Mouse (Mus musculus): Measurements from ENCODE around the gene Tas1r3.

DNA sequence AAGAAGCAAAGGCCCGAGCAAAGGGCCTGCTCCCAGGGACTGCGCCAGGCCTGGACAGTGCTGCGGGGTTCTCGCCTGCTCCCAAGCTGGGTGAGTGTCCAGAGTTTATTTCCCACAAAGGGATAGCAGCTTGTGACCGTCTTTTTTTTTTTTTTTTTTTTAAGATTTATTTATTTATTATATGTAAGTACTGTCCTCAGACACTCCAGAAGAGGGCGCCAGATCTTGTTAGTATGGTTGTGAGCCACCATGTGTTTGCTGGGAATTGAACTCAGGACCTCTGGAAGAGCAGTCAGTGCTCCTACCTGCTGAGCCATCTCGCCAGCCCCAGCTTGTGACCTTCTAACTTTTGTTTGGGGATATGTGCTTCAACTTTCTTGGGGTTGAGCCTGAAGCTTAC is 42.1 kb downstream of the Tas1r3 start:
- TF ChIP-seq CTCF (IDR thresholded peaks at IDR 0.05; ENCODE audit: control insufficient read depth, insufficient read depth, insufficient read length) (no peak), MAX (IDR thresholded peaks at IDR 0.05) (no peak), MYOG (IDR thresholded peaks at IDR 0.05; ENCODE audit: control insufficient read depth, extremely low read depth, insufficient read length) (no peak), MYOD1 (IDR thresholded peaks at IDR 0.05; ENCODE audit: control insufficient read depth, insufficient read length, low read depth) (no peak), USF1 (IDR thresholded peaks at IDR 0.05; ENCODE audit: low read depth) (no peak), CEBPB (IDR thresholded peaks at IDR 0.05; ENCODE audit: low read depth) (no peak)
